Mouse (Mus musculus) kidney, postnatal 0 days (tissue): ENCODE measurements around the gene Nxpe4. TPM values are rescaled to one million over a fixed set of nuclear protein-coding genes. Genes with fewer than 3 reads are reported as not detected.

Experiments used
- ATAC-seq: fragments of 200-750 bp; cut with Nextera tagmentation; replicated peaks from 2 replicates; pipeline ENCODE4 v1.8.0; 2017; ENCODE audit warnings: low read depth, moderate number of reproducible peaks, moderate TSS enrichment, moderate library complexity; ENCODE audit not compliant: low FRiP score
- DNase-seq: peaks from one replicate; pipeline ENCODE4 v3.0.0-alpha.2; 2016; ENCODE audit warnings: low spot score
- H3K27ac ChIP-seq: fragments of 300-500 bp; sonication (generic); 2 replicates; pipeline ENCODE4 v1.5.1; 2014; ENCODE audit warnings: mild to moderate bottlenecking
- H3K27me3 ChIP-seq: fragments of 300-500 bp; sonication (generic); 2 replicates; pipeline ENCODE4 v1.6.1; 2014; ENCODE audit warnings: low read length, mixed read lengths; ENCODE audit not compliant: insufficient read depth
- H3K36me3 ChIP-seq: fragments of 300-500 bp; sonication (generic); 2 replicates; pipeline ENCODE4 v1.6.1; 2014; ENCODE audit warnings: low read length, mixed read lengths; ENCODE audit not compliant: insufficient read depth
- H3K4me1 ChIP-seq: fragments of 300-500 bp; sonication (generic); replicated peaks from 2 replicates; pipeline ENCODE4 v1.6.1; 2014; ENCODE audit warnings: antibody characterized with exemption, low read length, mixed read lengths; ENCODE audit not compliant: insufficient read depth
- H3K4me2 ChIP-seq: fragments of 300-500 bp; sonication (generic); 2 replicates; pipeline ENCODE4 v1.6.1; 2014; ENCODE audit warnings: mild to moderate bottlenecking, low read length, moderate library complexity, mixed read lengths
- H3K4me3 ChIP-seq: fragments of 300-500 bp; sonication (generic); replicated peaks from 2 replicates; pipeline ENCODE4 v1.5.1; 2014; ENCODE audit warnings: low read depth, low read length
- H3K9ac ChIP-seq: fragments of 300-500 bp; sonication (generic); 2 replicates; pipeline ENCODE4 v1.6.1; 2014; ENCODE audit warnings: low read depth, low read length
- H3K9me3 ChIP-seq: fragments of 300-500 bp; sonication (generic); replicated peaks from 2 replicates; pipeline ENCODE4 v1.6.1; 2016; ENCODE audit warnings: low read length, inconsistent platforms, mixed read lengths
- CTCF ChIP-seq: IDR thresholded peaks from 2 replicates; pipeline ENCODE4 v1.5.1; 2016; ENCODE audit warnings: antibody characterized with exemption, low read depth, mild to moderate bottlenecking, moderate library complexity
- WGBS: fragments of 180-500 bp; shearing (Covaris S2); extraction: QIAGEN DNeasy Blood & Tissue Kit; methylation state at CpG from one replicate; pipeline ENCODE4 v1.1.7; 2014; 5-methylcytosine and 5-hydroxymethylcytosine counted together
- polyA plus RNA-seq: library from polyadenylated mRNA; unstranded; fragments of >200 nt; fragmentation: Nextera tagmentation; extraction: Ambion mirVana; gene quantifications from 2 replicates; pipeline ENCODE4 v1.2.1, GENCODE M21; 2015

The Nxpe4 gene
- polyA plus RNA-seq, 1 experiment from 2014 or later: 8.9 TPM

DNA sequence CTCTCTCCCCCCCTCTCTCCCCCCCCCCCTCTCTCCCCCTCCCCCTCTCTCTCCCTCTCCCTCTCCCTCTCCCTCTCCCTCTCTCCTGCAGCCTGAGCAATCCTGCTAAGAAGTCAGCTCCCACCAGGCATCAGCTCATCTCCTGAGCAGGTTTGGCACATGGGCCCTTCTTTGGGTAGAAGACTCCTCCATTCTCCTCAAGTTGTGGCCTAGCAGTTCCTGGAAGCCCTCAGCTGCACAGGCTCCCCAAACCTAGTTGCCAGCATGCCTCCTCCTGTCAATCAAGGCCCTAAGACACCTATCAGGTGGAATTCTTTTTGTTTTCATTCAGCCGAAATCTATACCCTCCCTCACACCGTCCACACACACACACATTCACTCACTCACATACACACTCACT lies 259.7 kb downstream of the Nxpe4 start:
- Histone ChIP-seq H3K36me3 (no peaks in the 10 kb centered on the region), H3K27ac (no peak overlapping the region), H3K4me1 (no peaks in the 10 kb centered on the region), H3K9ac (no peak overlapping the region), H3K4me3 (no peak overlapping the region), H3K4me2 (no peak overlapping the region), H3K9me3 (no peaks in the 10 kb centered on the region), H3K27me3 (no peaks in the 10 kb centered on the region)
- ATAC-seq: no peak
- DNase-seq: no peak
- WGBS: 74% methylated on average over 2 of the region's 2 CpGs
- no peak for TF ChIP-seq CTCF

- Histone ChIP-seq H3K27me3 (no peaks in the 10 kb centered on the region), H3K9me3 (no peaks in the 10 kb centered on the region), H3K4me3 (no peak overlapping the region), H3K36me3 (no peaks in the 10 kb centered on the region), H3K27ac (no peak overlapping the region), H3K4me1 (no peaks in the 10 kb centered on the region), H3K9ac (no peak overlapping the region), H3K4me2 (no peak overlapping the region)
- DNase-seq (no peak), ATAC-seq (no peak)
- WGBS: 83% methylated on average over 8 of the region's 8 CpGs
- TF ChIP-seq CTCF: no peak
Measured at GRCm38 (mm10) chr9:48422382-48422781, 260.6 kb downstream of the Nxpe4 start.

DNA sequence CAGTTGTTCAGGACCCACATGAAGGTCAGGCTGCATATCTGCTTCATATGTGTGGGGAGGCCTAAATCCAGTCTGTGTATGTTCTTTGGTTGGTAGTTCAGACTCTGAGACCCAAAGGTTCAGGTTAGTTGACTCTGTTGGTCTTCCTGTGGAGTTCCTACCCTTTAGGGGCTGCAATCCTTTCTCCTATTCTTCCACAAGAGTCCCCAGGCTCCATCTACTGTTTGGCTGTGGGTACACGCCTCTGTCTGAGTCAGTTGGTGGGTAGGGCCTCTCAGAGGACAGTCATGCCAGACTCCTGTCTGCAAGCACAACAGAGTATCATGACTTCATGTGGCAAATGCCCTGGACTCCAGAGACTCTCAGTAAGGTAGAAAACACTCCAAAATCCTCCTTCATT lies 261.4 kb downstream of the Nxpe4 start:
- ATAC-seq (no peak), DNase-seq (no peak)

GRCm38 (mm10) chr9:48427176-48427575 lies 265.4 kb downstream of the Nxpe4 start:
- Histone ChIP-seq H3K27me3 (no peaks in the 10 kb centered on the region), H3K27ac (no peak overlapping the region), H3K4me1 (no peaks in the 10 kb centered on the region), H3K4me3 (no peak overlapping the region), H3K9me3 (no peaks in the 10 kb centered on the region), H3K36me3 (no peaks in the 10 kb centered on the region), H3K4me2 (no peak overlapping the region), H3K9ac (no peak overlapping the region)
- DNase-seq (no peak), ATAC-seq (no peak)
- WGBS: 87% methylated on average over 7 of the region's 7 CpGs
- TF ChIP-seq CTCF: no peak

More for the DNA sequence above, 261.4 kb downstream of the Nxpe4 start:
- TF ChIP-seq CTCF: peak; percentile 24; the same call in 1 of the 2 replicates
- Histone ChIP-seq H3K9ac (no peak overlapping the region), H3K4me1 (no peaks in the 10 kb centered on the region), H3K9me3 (no peaks in the 10 kb centered on the region), H3K27ac (no peak overlapping the region), H3K36me3 (no peaks in the 10 kb centered on the region), H3K4me3 (no peak overlapping the region), H3K27me3 (no peaks in the 10 kb centered on the region), H3K4me2 (no peak overlapping the region)
- WGBS: 44% methylated on average over 1 of the region's 1 CpGs

DNA sequence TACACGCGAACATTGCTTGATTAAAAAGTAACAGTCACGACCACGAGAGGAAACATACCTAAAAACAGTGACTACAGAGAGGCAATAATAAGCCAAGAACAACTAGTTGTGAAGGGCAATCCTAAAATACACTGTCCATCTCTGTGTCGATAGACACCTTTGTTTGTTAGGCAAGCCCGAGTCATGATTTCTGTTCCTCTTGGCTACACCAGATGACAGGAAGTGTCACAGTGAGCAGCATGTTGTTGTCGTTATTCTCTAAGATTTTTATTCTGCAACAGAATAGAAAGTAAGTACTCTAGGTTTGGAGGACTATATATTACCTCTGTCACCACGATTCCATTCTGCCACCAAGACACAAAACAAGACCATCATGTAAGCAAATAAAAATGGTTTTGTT lies 270.6 kb downstream of the Nxpe4 start:
- 73% methylated on average over 8 of the region's 8 CpGs for WGBS
- Histone ChIP-seq H3K4me2 (no peak overlapping the region), H3K4me1 (no peaks in the 10 kb centered on the region), H3K27me3 (no peaks in the 10 kb centered on the region), H3K9ac (no peak overlapping the region), H3K27ac (no peak overlapping the region), H3K4me3 (no peak overlapping the region), H3K9me3 (no peaks in the 10 kb centered on the region), H3K36me3 (no peaks in the 10 kb centered on the region)
- no peak for DNase-seq
- no peak for TF ChIP-seq CTCF
- ATAC-seq: no peak

- no peaks in the 10 kb centered on the region for H3K27me3 ChIP-seq
- H3K4me1 ChIP-seq: no peaks in the 10 kb centered on the region
- no peak overlapping the region for H3K4me2 ChIP-seq
- no peak overlapping the region for H3K4me3 ChIP-seq
- H3K36me3 ChIP-seq: no peaks in the 10 kb centered on the region
- DNase-seq (no peak), ATAC-seq (no peak)
- H3K9me3 ChIP-seq: no peaks in the 10 kb centered on the region
- 75% methylated on average over 1 of the region's 1 CpGs for WGBS
- H3K27ac ChIP-seq: no peak overlapping the region
- TF ChIP-seq CTCF: no peak
- H3K9ac ChIP-seq: no peak overlapping the region
Measured at GRCm38 (mm10) chr9:48443873-48444272, 282.1 kb downstream of the Nxpe4 start.

GRCm38 (mm10) chr9:48444821-48445220 lies 283.0 kb downstream of the Nxpe4 start:
- no peaks in the 10 kb centered on the region for H3K36me3 ChIP-seq
- no peaks in the 10 kb centered on the region for H3K27me3 ChIP-seq
- no peak overlapping the region for H3K4me3 ChIP-seq
- H3K4me2 ChIP-seq: no peak overlapping the region
- H3K9ac ChIP-seq: no peak overlapping the region
- WGBS: 51% methylated on average over 2 of the region's 2 CpGs
- H3K27ac ChIP-seq: no peak overlapping the region
- ATAC-seq (no peak), DNase-seq (no peak)
- no peak for TF ChIP-seq CTCF
- no peaks in the 10 kb centered on the region for H3K4me1 ChIP-seq
- H3K9me3 ChIP-seq: no peaks in the 10 kb centered on the region
